In genomic region chr9:48893986-48894385, GRCm38 (mm10) we compare ENCODE assay signal across 8 mouse cellular contexts. TPM values are rescaled to one million over a fixed set of nuclear protein-coding genes. Genes with fewer than 3 reads are reported as not detected.
DNase-seq lines count a peak whose midpoint lies in the region; ATAC-seq and TF ChIP-seq lines count a peak whose summit lies in the region.

No protein-coding gene starts in this region.

- peaks cover 19% of the 10 kb centered on the region for H3K4me1 ChIP-seq in forebrain, embryonic 15.5 days
- 0 out of 2 replicates have a peak, but pooled peaks cover 8% of the 10 kb centered on the region for H3K4me1 ChIP-seq in hindbrain, postnatal 0 days (ENCODE audit: insufficient read depth, low read length)

- peak; percentile 89 for TF ChIP-seq CTCF in hindbrain, postnatal 0 days (IDR thresholded peaks at IDR 0.05; ENCODE audit: low read depth)

- H3K4me2 ChIP-seq in forebrain, embryonic 15.5 days (replicated peaks) = no peak overlapping the region
- no peak overlapping the region for H3K4me2 ChIP-seq in hindbrain, postnatal 0 days (ENCODE audit: low read depth, low read length)

- ATAC-seq in forebrain, embryonic 15.5 days (replicated peaks) = peak; percentile 53; the same call in 1 of the 2 replicates
- ATAC-seq in hindbrain, postnatal 0 days = peak; percentile 32; the same call in 1 of the 2 replicates

- H3K9ac ChIP-seq in forebrain, embryonic 15.5 days (replicated peaks) = no peak overlapping the region
- no peak overlapping the region for H3K9ac ChIP-seq in hindbrain, postnatal 0 days (replicated peaks; ENCODE audit: low read length)

- peak; percentile 34 to 41 for DNase-seq in urinary bladder, adult 18-20 months (ENCODE audit: low spot score in 2 of 2)
- no peak for DNase-seq in urinary bladder, postnatal 10 days (ENCODE audit: low spot score)
- DNase-seq in cerebellum, adult 11-12 months = peak; percentile 40
- DNase-seq in hindbrain, postnatal 0 days (ENCODE audit: low spot score) = peak; percentile 89
- DNase-seq in left cerebral cortex, postnatal 4 days = peak; percentile 78
- DNase-seq in naive thymus-derived CD4-positive, alpha-beta T cell, adult 2 months (ENCODE audit: low read depth) = peak; percentile 68
- DNase-seq in testis, postnatal 14 days (ENCODE audit: low spot score) = peak; percentile 31

- WGBS in forebrain, embryonic 15.5 days = 28% methylated on average over 3 of the region's 3 CpGs
- 32% methylated on average over 3 of the region's 3 CpGs for WGBS in hindbrain, postnatal 0 days

- no peak overlapping the region for H3K27ac ChIP-seq in forebrain, embryonic 15.5 days (replicated peaks)
- no peak overlapping the region for H3K27ac ChIP-seq in hindbrain, postnatal 0 days

- intact Hi-C loops in left cerebral cortex, postnatal 4 days (cut with DNase I) = loop anchor here (2.0 to 5.0 kb wide), 2 partner anchors 78 to 245 kb away; no protein-coding TSS in a partner anchor

- peaks cover 5% of the 10 kb centered on the region; the same call in 1 of the 2 replicates for H3K27me3 ChIP-seq in forebrain, embryonic 15.5 days
- H3K27me3 ChIP-seq in hindbrain, postnatal 0 days (ENCODE audit: insufficient read depth, low read length) = 0 out of 2 replicates have a peak, but pooled peaks cover 3% of the 10 kb centered on the region

- no peak overlapping the region for H3K4me3 ChIP-seq in forebrain, embryonic 15.5 days
- no peak overlapping the region for H3K4me3 ChIP-seq in hindbrain, postnatal 0 days (ENCODE audit: low read length)

- H3K36me3 ChIP-seq in forebrain, embryonic 15.5 days = no peaks in the 10 kb centered on the region
- no peaks in the 10 kb centered on the region for H3K36me3 ChIP-seq in hindbrain, postnatal 0 days (ENCODE audit: insufficient read depth, low read length)

- no peaks in the 10 kb centered on the region for H3K9me3 ChIP-seq in forebrain, embryonic 15.5 days
- H3K9me3 ChIP-seq in hindbrain, postnatal 0 days (ENCODE audit: low read length) = no peaks in the 10 kb centered on the region

RNA-seq across cellular contexts. Expression of gene Htr3a, which starts 16.9 kb away (rescaled TPM):
- 4.5 and 6.2 TPM in 2 replicates for polyA plus RNA-seq in forebrain, embryonic 15.5 days (2015; fragmentation: Nextera tagmentation; extraction: Ambion mirVana)
- total RNA-seq in hindbrain, postnatal 0 days (2014; rRNA removed) = 3.4 and 4.7 TPM in 2 replicates
- polyA plus RNA-seq in hindbrain, postnatal 0 days (2015; fragmentation: Nextera tagmentation; extraction: Ambion mirVana) = 2.4 and 2.7 TPM in 2 replicates
- 1 to 10 TPM; 3.2 to 5.0 TPM for total RNA-seq in left cerebral cortex, postnatal 4 days (2021)

RNA-seq across cellular contexts. Expression of gene Zbtb16, which starts 58.0 kb away (rescaled TPM):
- polyA plus RNA-seq in forebrain, embryonic 15.5 days (2015; fragmentation: Nextera tagmentation; extraction: Ambion mirVana) = 5.2 and 5.7 TPM in 2 replicates
- total RNA-seq in hindbrain, postnatal 0 days (2014; rRNA removed) = 11.2 and 13.5 TPM in 2 replicates
- 5.4 and 6.8 TPM in 2 replicates for polyA plus RNA-seq in hindbrain, postnatal 0 days (2015; fragmentation: Nextera tagmentation; extraction: Ambion mirVana)
- total RNA-seq in left cerebral cortex, postnatal 4 days (2021) = 10 to 100 TPM; 28.9 to 29.6 TPM
